Mouse (Mus musculus) gastrocnemius, postnatal 25 days (tissue): ENCODE data around the gene Stox2. TPM values are rescaled to one million over a fixed set of nuclear protein-coding genes. Genes with fewer than 3 reads are reported as not detected.

Source experiments
- DNase-seq: peaks from one replicate; pipeline ENCODE4 v3.0.0; 2022
- total RNA-seq, 2 experiments: library from RNA; stranded (reverse); gene quantifications; 1 replicate in 1 of 2; 2 replicates in 1 of 2; pipeline ENCODE4 v1.2.3; 2021

The Stox2 gene
- total RNA-seq, 2 experiments from 2014 or later, result 6.7 to 9.2 TPM

GRCm38 (mm10) chr8:47409061-47409460, 37.1 kb downstream of the Stox2 start:
- no peak for DNase-seq

GRCm38 (mm10) chr8:47404852-47405251, 41.3 kb downstream of the Stox2 start:
- DNase-seq, result no peak

GRCm38 (mm10) chr8:47392927-47393326, 53.2 kb downstream of the Stox2 start:
- DNase-seq, result no peak

- DNase-seq, result no peak
Measured at GRCm38 (mm10) chr8:47392290-47392689, 53.9 kb downstream of the Stox2 start.

- no peak for DNase-seq
Measured at GRCm38 (mm10) chr8:47391844-47392243, 54.3 kb downstream of the Stox2 start.

GRCm38 (mm10) chr8:47389430-47389829, 56.7 kb downstream of the Stox2 start:
- no peak for DNase-seq

GRCm38 (mm10) chr8:47388171-47388570, 58.0 kb downstream of the Stox2 start:
- no peak for DNase-seq

- no peak for DNase-seq
Measured at GRCm38 (mm10) chr8:47385810-47386209, 60.4 kb downstream of the Stox2 start.

- DNase-seq, result no peak
Measured at GRCm38 (mm10) chr8:47384151-47384550, 62.0 kb downstream of the Stox2 start.

GRCm38 (mm10) chr8:47383632-47384031, 62.5 kb downstream of the Stox2 start:
- no peak for DNase-seq

GRCm38 (mm10) chr8:47381216-47381615, 64.9 kb downstream of the Stox2 start:
- no peak for DNase-seq

GRCm38 (mm10) chr8:47380725-47381124, 65.4 kb downstream of the Stox2 start:
- no peak for DNase-seq

GRCm38 (mm10) chr8:47380075-47380474, 66.1 kb downstream of the Stox2 start:
- DNase-seq, result peak; percentile 21

GRCm38 (mm10) chr8:47376651-47377050, 69.5 kb downstream of the Stox2 start:
- DNase-seq, result no peak

- DNase-seq, result no peak
Measured at GRCm38 (mm10) chr8:47373757-47374156, 72.4 kb downstream of the Stox2 start.

- no peak for DNase-seq
Measured at GRCm38 (mm10) chr8:47371539-47371938, 74.6 kb downstream of the Stox2 start.

- DNase-seq, result no peak
Measured at GRCm38 (mm10) chr8:47371081-47371480, 75.1 kb downstream of the Stox2 start.

- DNase-seq, result peak; percentile 69
Measured at GRCm38 (mm10) chr8:47370421-47371080, 75.6 kb downstream of the Stox2 start.

GRCm38 (mm10) chr8:47369949-47370348, 76.2 kb downstream of the Stox2 start:
- DNase-seq, result no peak

- no peak for DNase-seq
Measured at GRCm38 (mm10) chr8:47369044-47369769, 77.0 kb downstream of the Stox2 start.

- no peak for DNase-seq
Measured at GRCm38 (mm10) chr8:47367029-47367428, 79.1 kb downstream of the Stox2 start.

GRCm38 (mm10) chr8:47363271-47363670, 82.9 kb downstream of the Stox2 start:
- DNase-seq, result no peak

GRCm38 (mm10) chr8:47355340-47355906, 90.7 kb downstream of the Stox2 start:
- no peak for DNase-seq
